Mouse (Mus musculus) heart, adult 2 months (tissue): ENCODE results near the gene Tinf2. TPM values are rescaled to one million over a fixed set of nuclear protein-coding genes. Genes with fewer than 3 reads are reported as not detected.

Experiments used
- DNase-seq, 2 experiments: peaks; one replicate each; pipeline ENCODE4 v3.0.0; 2021
- H3K27ac ChIP-seq: fragments of 200-600 bp; 2 replicates; pipeline ENCODE4 v1.8.1; 2022
- H3K27me3 ChIP-seq: fragments of 200-500 bp; 2 replicates; pipeline ENCODE4 v1.6.1; 2012; ENCODE audit warnings: mild to moderate bottlenecking, low read length, inconsistent platforms, mixed read lengths; ENCODE audit not compliant: control insufficient read depth, insufficient read depth
- H3K36me3 ChIP-seq: fragments of 200-500 bp; 2 replicates; pipeline ENCODE4 v1.6.1; 2012; ENCODE audit warnings: low read length, inconsistent platforms; ENCODE audit not compliant: control insufficient read depth, insufficient read depth
- H3K4me1 ChIP-seq: fragments of 200-500 bp; 2 replicates; pipeline ENCODE4 v1.6.1; 2011; ENCODE audit warnings: low read length; ENCODE audit not compliant: control insufficient read depth, insufficient read depth
- H3K4me3 ChIP-seq: fragments of 200-600 bp; 2 replicates; pipeline ENCODE4 v1.8.1; 2022
- H3K79me2 ChIP-seq: fragments of 200-500 bp; replicated peaks from 2 replicates; pipeline ENCODE4 v1.6.1; 2012; ENCODE audit warnings: mild to moderate bottlenecking, inconsistent platforms, low read length, moderate library complexity, mixed read lengths; ENCODE audit not compliant: control insufficient read depth, insufficient read depth
- H3K9ac ChIP-seq: fragments of 200-500 bp; 2 replicates; pipeline ENCODE4 v1.6.1; 2012; ENCODE audit warnings: low read depth, mild to moderate bottlenecking, control low read depth, inconsistent platforms, low read length, mixed read lengths
- CTCF ChIP-seq: fragments of 200-600 bp; IDR thresholded peaks from 2 replicates; pipeline ENCODE4 v1.8.1; 2022; ENCODE audit warnings: antibody characterized with exemption, mild to moderate bottlenecking, moderate library complexity
- EP300 ChIP-seq: fragments of 200-500 bp; IDR thresholded peaks from 2 replicates; pipeline ENCODE4 v1.6.1; 2011; ENCODE audit warnings: low read depth, low read length, control low read depth; ENCODE audit not compliant: insufficient read depth
- POLR2A ChIP-seq: fragments of 200-500 bp; IDR thresholded peaks from 2 replicates; pipeline ENCODE4 v1.6.1; 2011; ENCODE audit warnings: mild to moderate bottlenecking, low read depth, low read length, control low read depth; ENCODE audit not compliant: insufficient read depth
- WGBS: fragments of 180-500 bp; shearing (Covaris S2); methylation state at CpG from one replicate; pipeline ENCODE4 v1.1.7; 2018; 5-methylcytosine and 5-hydroxymethylcytosine counted together
- intact Hi-C: fragments of 180-260 bp; cut with DNase I; formaldehyde crosslinking; loops from one replicate; pipeline ENCODE4 v1.15.1; 2025
- long read RNA-seq: library from polyadenylated mRNA; stranded (forward); transcript quantifications from one replicate; pipeline ENCODE4 v2.0.0, GENCODE M21; 2021
- polyA plus RNA-seq: library from polyadenylated mRNA; depleted of rRNA; stranded (reverse); fragments of >200 nt; gene quantifications from 2 replicates; pipeline ENCODE4 v1.2.3, GENCODE M21; 2012; rRNA removed
- total RNA-seq, 2 experiments: library from RNA; stranded (reverse); gene quantifications; 2 replicates each; pipeline ENCODE4 v1.2.3; 2021

Gene Tinf2
- 10 to 100 TPM; 12.6 to 12.8 TPM for total RNA-seq
- polyA plus RNA-seq, result 7.6 and 8.5 TPM in 2 replicates
- long read RNA-seq, transcript Tinf2-201 (9 exons, 2,956 nt), result major isoform, 7 of 8 reads
- long read RNA-seq, partial matches to known transcripts, result 0 of 8 reads
- long read RNA-seq, other reads (novel, unspliced or antisense), result 1 of 8 reads

GRCm38 (mm10) chr14:55681160-55682117 lies at the start of gene Tinf2:
Tinf2 (minus strand) TSS chr14:55681820.
- Histone ChIP-seq H3K36me3 (no peaks in the 10 kb centered on the region; the same call in none of the 2 replicates), H3K4me1 (peaks cover 1% of the 10 kb centered on the region; the same call in 1 of the 2 replicates), H3K9ac (peak within 1 kb of the TSS; percentile 59), H3K27ac (peak within 1 kb of the TSS; percentile 85), H3K27me3 (no peaks in the 10 kb centered on the region), H3K79me2 (no peaks in the 10 kb centered on the region), H3K4me3 (peak within 1 kb of the TSS; percentile 90)
- under 1% methylated on average over 66 of the region's 66 CpGs for WGBS
- peak; percentile 92 to 94 for DNase-seq
- peak; percentile 51; the same call in 1 of the 2 replicates for TF ChIP-seq POLR2A
- TF ChIP-seq CTCF, result peak; percentile 90
- TF ChIP-seq EP300, result 0 out of 2 replicates have a peak, but pooled peaks have one; percentile 58
- intact Hi-C loops, result loop anchor here (1.0 to 2.0 kb wide), 3 partner anchors 41 to 63 kb away; partner anchors contain the start of genes Gm49378 and Rabggta

DNA sequence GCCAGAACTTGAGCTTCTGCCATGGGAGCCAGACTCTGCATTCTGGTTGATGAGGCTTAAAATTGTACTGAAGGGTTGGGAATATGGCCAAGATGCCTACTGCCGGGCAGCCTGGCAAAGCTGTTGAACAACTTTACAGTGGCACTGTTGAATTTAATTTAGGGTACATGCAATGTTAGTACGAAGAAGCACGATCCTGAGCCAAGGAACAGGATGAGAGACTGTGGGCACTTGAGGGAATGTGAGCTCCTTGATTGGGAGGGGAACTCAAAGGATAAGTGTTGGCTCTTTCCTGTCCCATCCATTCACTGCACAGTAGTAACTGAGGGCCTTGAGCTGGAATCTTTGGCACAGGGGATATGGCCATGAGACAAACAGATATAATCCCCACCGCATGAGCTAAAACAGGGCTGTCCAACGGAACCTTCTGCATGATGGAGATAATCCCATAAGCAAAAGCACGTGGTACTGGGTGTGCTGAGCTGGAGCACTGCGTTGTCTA lies 49.0 kb upstream of the Tinf2 start:
- no peak for DNase-seq
- H3K4me1 ChIP-seq, result no peaks in the 10 kb centered on the region
- 63% methylated on average over 7 of the region's 7 CpGs for WGBS
- H3K9ac ChIP-seq, result no peak overlapping the region
- H3K36me3 ChIP-seq, result no peaks in the 10 kb centered on the region
- H3K27me3 ChIP-seq, result no peaks in the 10 kb centered on the region
- H3K4me3 ChIP-seq, result no peak overlapping the region
- no peaks in the 10 kb centered on the region for H3K79me2 ChIP-seq
- no peak overlapping the region for H3K27ac ChIP-seq
- intact Hi-C loops, result no loop called here
- TF ChIP-seq EP300, result no peak
- TF ChIP-seq POLR2A, result no peak
- TF ChIP-seq CTCF, result no peak

DNA sequence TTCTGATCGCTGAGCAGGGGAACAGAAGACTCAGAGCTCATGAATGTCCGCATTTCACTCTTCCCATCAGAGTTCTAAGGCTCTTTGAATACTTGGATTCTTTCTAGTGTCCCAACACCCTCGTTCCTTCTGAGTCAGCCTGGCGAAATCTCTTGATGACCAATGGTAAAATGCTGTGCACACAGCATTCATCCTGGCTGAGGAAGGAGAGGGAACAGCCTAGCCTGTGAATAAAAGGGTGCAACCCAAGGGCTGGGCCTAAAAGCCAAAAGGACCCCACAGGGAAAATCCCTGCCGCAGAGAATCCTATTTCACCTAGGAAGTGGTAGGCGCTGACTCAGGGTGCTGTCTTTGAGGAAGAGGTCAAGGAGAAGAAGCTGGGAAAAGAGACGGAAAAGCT lies 48.5 kb upstream of the Tinf2 start:
- Histone ChIP-seq H3K4me3 (no peak overlapping the region), H3K27ac (no peak overlapping the region), H3K79me2 (no peaks in the 10 kb centered on the region), H3K27me3 (no peaks in the 10 kb centered on the region), H3K36me3 (no peaks in the 10 kb centered on the region), H3K4me1 (no peaks in the 10 kb centered on the region), H3K9ac (no peak overlapping the region)
- DNase-seq, result no peak
- intact Hi-C loops, result no loop called here
- 63% methylated on average over 7 of the region's 7 CpGs for WGBS
- TF ChIP-seq POLR2A (no peak), EP300 (no peak), CTCF (no peak)

GRCm38 (mm10) chr14:55727889-55728685 lies 46.5 kb upstream of the Tinf2 start:
- no peak for DNase-seq
- intact Hi-C loops, result loop anchor here (10.0 kb wide), 1 partner anchor 243 kb away; no protein-coding TSS in a partner anchor
- Histone ChIP-seq H3K4me3 (no peak overlapping the region), H3K27me3 (no peaks in the 10 kb centered on the region), H3K4me1 (no peaks in the 10 kb centered on the region; the same call in 1 of the 2 replicates), H3K27ac (no peak overlapping the region), H3K36me3 (no peaks in the 10 kb centered on the region), H3K79me2 (no peaks in the 10 kb centered on the region), H3K9ac (no peak overlapping the region)
- WGBS, result 59% methylated on average over 8 of the region's 8 CpGs
- TF ChIP-seq EP300 (no peak), POLR2A (no peak), CTCF (no peak)

GRCm38 (mm10) chr14:55726261-55726660 lies 44.6 kb upstream of the Tinf2 start:
- H3K4me1 ChIP-seq, result no peaks in the 10 kb centered on the region; the same call in 1 of the 2 replicates
- no peak overlapping the region for H3K4me3 ChIP-seq
- no peak for TF ChIP-seq CTCF
- no peak for TF ChIP-seq POLR2A
- TF ChIP-seq EP300, result no peak
- intact Hi-C loops, result loop anchor here (10.0 kb wide), 1 partner anchor 241 kb away; no protein-coding TSS in a partner anchor
- H3K27me3 ChIP-seq, result no peaks in the 10 kb centered on the region
- no peaks in the 10 kb centered on the region for H3K79me2 ChIP-seq
- no peak overlapping the region for H3K9ac ChIP-seq
- no peaks in the 10 kb centered on the region for H3K36me3 ChIP-seq
- H3K27ac ChIP-seq, result no peak overlapping the region
- DNase-seq, result no peak
